Mouse (Mus musculus) erythroblast, embryonic 14.5 days (primary cell): Measurements from ENCODE around the gene Hip1.

ENCODE experiments used
- GATA1 ChIP-seq: IDR thresholded peaks from 2 replicates; pipeline ENCODE4 v1.6.1; 2012; ENCODE audit warnings: low read length, inconsistent platforms, mixed read lengths
- TAL1 ChIP-seq: IDR thresholded peaks from 3 replicates; pipeline ENCODE4 v1.6.1; 2012; ENCODE audit warnings: low read length, inconsistent platforms, mixed read lengths

- TF ChIP-seq GATA1, result no peak
- TF ChIP-seq TAL1, result no peak
These were observed 12.1 kb upstream of the Hip1 start for GRCm38 (mm10) chr5:135557051-135557450.
